Mouse (Mus musculus) hindbrain, embryonic 10.5 days (tissue): ENCODE data around the gene Ebf3. TPM values are rescaled to one million over a fixed set of nuclear protein-coding genes. Genes with fewer than 3 reads are reported as not detected.

Experiments
- DNase-seq: peaks from one replicate; pipeline ENCODE4 v3.0.0-alpha.2; 2017; ENCODE audit warnings: low spot score
- H3K27ac ChIP-seq: fragments of 300-500 bp; sonication (generic); 2 replicates; pipeline ENCODE4 v1.5.1; 2016; ENCODE audit warnings: mild to moderate bottlenecking, moderate library complexity
- H3K27me3 ChIP-seq: fragments of 300-500 bp; sonication (generic); 2 replicates; pipeline ENCODE4 v1.6.1; 2016; ENCODE audit warnings: mild to moderate bottlenecking; ENCODE audit not compliant: poor library complexity, insufficient read depth, severe bottlenecking
- H3K36me3 ChIP-seq: fragments of 300-500 bp; sonication (generic); 2 replicates; pipeline ENCODE4 v1.6.1; 2016; ENCODE audit warnings: mild to moderate bottlenecking, moderate library complexity
- H3K4me1 ChIP-seq: fragments of 300-500 bp; sonication (generic); replicated peaks from 2 replicates; pipeline ENCODE4 v1.6.1; 2016; ENCODE audit warnings: mild to moderate bottlenecking
- H3K4me3 ChIP-seq: fragments of 300-500 bp; sonication (generic); 2 replicates; pipeline ENCODE4 v1.5.1; 2016; ENCODE audit warnings: mild to moderate bottlenecking, moderate library complexity
- H3K9me3 ChIP-seq: fragments of 300-500 bp; sonication (generic); 2 replicates; pipeline ENCODE4 v1.6.1; 2016; ENCODE audit warnings: mild to moderate bottlenecking, moderate library complexity
- WGBS: fragments of 180-500 bp; shearing (Covaris S2); methylation state at CpG from one replicate; pipeline ENCODE4 v1.1.7; 2016; 5-methylcytosine and 5-hydroxymethylcytosine counted together
- polyA plus RNA-seq: library from polyadenylated mRNA; unstranded; fragments of >200 nt; fragmentation: Nextera tagmentation; extraction: Ambion mirVana; gene quantifications from 2 replicates; pipeline ENCODE4 v1.2.1, GENCODE M21; 2016

Gene Ebf3
- polyA plus RNA-seq, 1 experiment from 2014 or later: 7.4 TPM

GRCm38 (mm10) chr7:137297131-137297530 lies 17.1 kb downstream of the Ebf3 start:
- H3K4me3 ChIP-seq: no peak overlapping the region
- peaks cover 34% of the 10 kb centered on the region for H3K27me3 ChIP-seq
- H3K9me3 ChIP-seq: no peaks in the 10 kb centered on the region
- 54% methylated on average over 7 of the region's 7 CpGs for WGBS
- no peak overlapping the region for H3K27ac ChIP-seq
- peaks cover 14% of the 10 kb centered on the region; the same call in 1 of the 2 replicates for H3K36me3 ChIP-seq
- H3K4me1 ChIP-seq: peaks cover 82% of the 10 kb centered on the region
- no peak for DNase-seq

DNA sequence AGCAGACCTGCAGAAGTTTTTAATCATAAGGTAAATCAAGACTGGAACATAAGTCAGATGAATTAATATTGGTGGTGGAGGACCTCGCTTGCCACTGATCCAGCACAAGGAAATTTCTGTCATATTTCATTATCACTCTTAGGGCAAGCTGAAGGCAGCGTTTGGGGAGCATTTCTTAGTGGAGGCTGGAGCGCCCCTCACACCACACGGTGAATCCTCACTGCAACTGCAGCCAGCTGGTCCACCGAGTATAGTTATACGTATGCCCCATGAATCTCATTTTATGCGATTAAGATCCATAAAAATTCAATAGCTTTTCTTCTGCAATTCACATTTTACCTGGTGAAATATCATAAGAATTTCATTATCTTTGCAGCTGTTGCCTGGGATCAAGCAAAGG lies 18.6 kb downstream of the Ebf3 start:
- peaks cover 81% of the 10 kb centered on the region for H3K4me1 ChIP-seq
- no peak for DNase-seq
- peaks cover 20% of the 10 kb centered on the region for H3K27me3 ChIP-seq
- H3K9me3 ChIP-seq: no peaks in the 10 kb centered on the region
- H3K36me3 ChIP-seq: peaks cover 14% of the 10 kb centered on the region; the same call in 1 of the 2 replicates
- no peak overlapping the region for H3K4me3 ChIP-seq
- 77% methylated on average over 7 of the region's 7 CpGs for WGBS
- H3K27ac ChIP-seq: no peak overlapping the region

DNA sequence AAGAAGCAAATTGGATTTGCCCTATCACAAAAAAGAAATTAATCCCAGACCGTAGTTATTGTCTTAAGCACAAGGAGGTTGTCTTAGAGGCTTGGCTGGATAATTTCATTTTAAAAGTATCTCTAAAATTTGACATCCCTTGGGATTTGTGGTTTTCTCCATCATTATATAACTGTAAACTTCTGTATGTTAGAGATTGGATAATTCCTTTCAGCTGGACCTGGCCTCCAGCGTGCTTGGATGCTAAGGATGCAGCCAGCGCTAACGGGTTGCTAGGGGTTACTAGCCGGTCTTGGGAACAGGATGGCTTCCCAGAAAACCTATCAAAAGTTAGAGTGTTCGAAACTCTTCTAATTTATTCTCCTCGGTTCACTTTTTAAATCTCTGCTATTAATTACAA lies 19.8 kb downstream of the Ebf3 start:
- H3K36me3 ChIP-seq: 0 out of 2 replicates have a peak, but pooled peaks cover 2% of the 10 kb centered on the region
- peaks cover 8% of the 10 kb centered on the region for H3K27me3 ChIP-seq
- no peak overlapping the region for H3K4me3 ChIP-seq
- H3K4me1 ChIP-seq: peaks cover 78% of the 10 kb centered on the region
- H3K9me3 ChIP-seq: no peaks in the 10 kb centered on the region
- no peak overlapping the region; the same call in 1 of the 2 replicates for H3K27ac ChIP-seq
- no peak for DNase-seq
- WGBS: 75% methylated on average over 7 of the region's 7 CpGs

DNA sequence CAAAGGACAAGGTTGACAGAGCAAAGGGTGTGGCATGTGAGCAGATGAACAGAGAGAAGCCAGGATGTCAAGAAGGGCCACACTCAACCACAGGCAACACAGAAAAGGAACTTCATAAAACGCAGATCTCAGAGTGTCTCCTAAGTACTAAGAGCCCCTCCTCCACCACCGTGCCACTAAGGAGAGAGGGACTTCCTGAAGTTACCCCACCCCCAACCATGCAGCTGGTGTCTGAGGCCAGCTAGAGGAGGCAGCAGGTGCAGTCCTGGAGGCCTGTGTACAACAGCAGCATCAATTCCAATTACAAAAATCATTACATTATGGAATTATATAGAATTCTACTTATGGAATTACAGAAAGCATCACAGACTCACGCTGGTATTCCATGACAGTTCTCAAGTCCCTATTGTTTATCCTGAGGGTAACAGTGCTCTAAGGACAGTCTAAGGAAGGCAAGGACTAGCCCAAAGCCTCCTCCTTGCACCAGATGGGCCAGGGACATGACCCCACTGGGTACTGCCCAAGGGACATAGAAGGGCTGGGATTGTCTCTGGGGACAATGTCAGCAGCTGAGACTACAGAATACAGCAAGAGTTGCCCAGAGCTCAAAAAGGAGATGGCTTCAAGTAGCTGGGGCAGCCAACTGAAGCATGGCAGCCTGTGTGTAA lies 24.8 kb downstream of the Ebf3 start:
- H3K4me3 ChIP-seq: no peak overlapping the region
- H3K27me3 ChIP-seq: no peaks in the 10 kb centered on the region
- no peaks in the 10 kb centered on the region for H3K9me3 ChIP-seq
- no peak for DNase-seq
- H3K36me3 ChIP-seq: no peaks in the 10 kb centered on the region
- WGBS: 62% methylated on average over 3 of the region's 3 CpGs
- H3K27ac ChIP-seq: no peak overlapping the region
- peaks cover 69% of the 10 kb centered on the region for H3K4me1 ChIP-seq

DNA sequence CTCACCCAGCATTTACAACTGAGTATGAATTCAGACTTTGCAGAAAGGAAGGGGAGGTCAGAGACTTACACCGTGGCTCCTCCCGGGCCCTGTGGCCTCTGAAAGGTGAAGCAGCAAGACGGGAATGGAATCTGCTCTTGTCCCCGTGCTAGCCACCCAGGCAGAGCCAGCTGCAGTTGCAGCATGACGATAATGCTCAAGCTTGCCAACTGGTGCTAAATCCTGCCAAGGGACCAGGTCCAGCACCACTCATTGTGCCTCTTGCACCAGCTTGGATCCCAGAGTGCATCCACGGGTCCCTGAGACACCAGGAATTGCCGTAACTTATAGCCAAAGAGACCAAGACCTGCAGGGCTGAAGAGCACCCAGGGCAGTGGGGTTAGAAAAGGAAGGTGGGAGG lies 36.1 kb downstream of the Ebf3 start:
- peaks cover 44% of the 10 kb centered on the region for H3K4me1 ChIP-seq
- DNase-seq: no peak
- no peaks in the 10 kb centered on the region for H3K27me3 ChIP-seq
- H3K4me3 ChIP-seq: no peak overlapping the region
- H3K36me3 ChIP-seq: peaks cover 12% of the 10 kb centered on the region; the same call in 1 of the 2 replicates
- 84% methylated on average over 7 of the region's 7 CpGs for WGBS
- no peak overlapping the region for H3K27ac ChIP-seq
- no peaks in the 10 kb centered on the region for H3K9me3 ChIP-seq

GRCm38 (mm10) chr7:137277713-137278112 lies 36.5 kb downstream of the Ebf3 start:
- Histone ChIP-seq H3K4me3 (no peak overlapping the region), H3K27ac (no peak overlapping the region), H3K4me1 (peaks cover 49% of the 10 kb centered on the region), H3K36me3 (peaks cover 12% of the 10 kb centered on the region; the same call in 1 of the 2 replicates), H3K27me3 (no peaks in the 10 kb centered on the region), H3K9me3 (no peaks in the 10 kb centered on the region)
- WGBS: 77% methylated on average over 5 of the region's 5 CpGs
- no peak for DNase-seq

DNA sequence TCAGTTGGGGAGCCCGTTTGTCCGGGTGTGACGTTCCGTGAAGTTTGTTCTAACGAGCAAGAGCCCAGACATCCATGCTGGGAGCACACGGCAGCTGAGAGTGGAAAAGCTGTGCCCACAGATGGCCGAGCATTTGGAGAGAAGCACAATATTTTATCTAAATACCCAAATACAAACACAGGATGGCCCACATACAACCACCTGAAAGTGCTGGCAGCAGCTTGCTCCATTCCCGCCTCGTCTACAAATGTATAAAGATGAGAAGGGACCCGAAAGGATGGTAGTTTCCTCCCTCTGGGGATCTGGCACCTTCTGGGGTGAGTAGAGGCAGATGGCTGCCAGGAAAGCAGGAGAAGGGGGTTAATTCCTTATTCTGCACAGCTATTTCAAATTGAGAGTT lies 42.0 kb downstream of the Ebf3 start:
- Histone ChIP-seq H3K36me3 (no peaks in the 10 kb centered on the region; the same call in 1 of the 2 replicates), H3K27ac (no peak overlapping the region), H3K4me1 (peaks cover 73% of the 10 kb centered on the region), H3K27me3 (0 out of 2 replicates have a peak, but pooled peaks cover 9% of the 10 kb centered on the region), H3K9me3 (no peaks in the 10 kb centered on the region), H3K4me3 (no peak overlapping the region)
- no peak for DNase-seq
- WGBS: 87% methylated on average over 10 of the region's 10 CpGs

DNA sequence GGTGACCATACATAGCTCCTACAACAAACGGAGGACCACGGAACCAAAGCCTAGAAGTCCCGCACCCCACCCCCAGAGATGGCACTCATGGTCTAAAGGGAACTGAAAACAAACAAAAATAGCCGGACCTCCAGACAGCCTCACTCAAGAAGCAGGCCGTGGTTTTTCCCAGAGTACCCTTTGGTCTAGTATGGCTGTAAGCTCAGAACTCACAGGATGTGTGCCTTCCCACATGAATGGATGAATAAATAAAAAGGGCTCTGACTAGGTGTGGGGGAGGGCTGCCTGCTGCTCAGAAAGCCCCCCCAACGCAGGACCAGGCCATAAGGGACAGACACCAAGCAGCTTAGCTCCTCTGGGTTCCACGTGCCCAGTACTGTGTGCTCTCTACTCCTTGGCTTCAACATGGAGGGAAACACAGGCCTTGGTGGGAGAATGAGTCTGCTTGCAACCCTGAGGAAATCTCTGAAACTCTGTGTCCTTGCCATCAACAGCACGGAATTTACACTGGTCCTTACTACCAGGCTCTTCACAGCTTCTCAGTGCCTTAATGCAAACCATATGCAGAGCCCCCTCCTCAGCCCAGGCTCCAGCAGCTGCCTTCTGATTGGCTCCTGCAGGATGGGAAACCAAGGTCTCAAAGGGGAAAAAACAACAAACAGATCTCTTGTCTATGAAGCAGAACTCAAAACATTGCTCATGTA lies 45.6 kb downstream of the Ebf3 start:
- peaks cover 22% of the 10 kb centered on the region for H3K27me3 ChIP-seq
- DNase-seq: peak; percentile 58
- H3K27ac ChIP-seq: peak overlapping the region; percentile 76
- H3K36me3 ChIP-seq: no peaks in the 10 kb centered on the region
- peaks cover 89% of the 10 kb centered on the region for H3K4me1 ChIP-seq
- 63% methylated on average over 8 of the region's 8 CpGs for WGBS
- H3K4me3 ChIP-seq: no peak overlapping the region
- no peaks in the 10 kb centered on the region for H3K9me3 ChIP-seq

- H3K4me1 ChIP-seq: peaks cover 87% of the 10 kb centered on the region
These were observed 46.8 kb downstream of the Ebf3 start for GRCm38 (mm10) chr7:137267441-137267840.

GRCm38 (mm10) chr7:137266575-137266974 lies 47.7 kb downstream of the Ebf3 start:
- peak; percentile 65 for DNase-seq
- Histone ChIP-seq H3K4me1 (peaks cover 82% of the 10 kb centered on the region), H3K4me3 (peak overlapping the region; percentile 22; the same call in 1 of the 2 replicates), H3K27me3 (peaks cover 22% of the 10 kb centered on the region), H3K9me3 (no peaks in the 10 kb centered on the region), H3K27ac (peak overlapping the region; percentile 64), H3K36me3 (no peaks in the 10 kb centered on the region)
- 9% methylated on average over 17 of the region's 17 CpGs for WGBS

More at GRCm38 (mm10) chr7:137267441-137267840, 46.8 kb downstream of the Ebf3 start:
- 66% methylated on average over 9 of the region's 9 CpGs for WGBS
- Histone ChIP-seq H3K9me3 (no peaks in the 10 kb centered on the region), H3K4me3 (no peak overlapping the region), H3K27ac (peak overlapping the region; percentile 24), H3K36me3 (no peaks in the 10 kb centered on the region), H3K27me3 (peaks cover 22% of the 10 kb centered on the region)
- no peak for DNase-seq

GRCm38 (mm10) chr7:137262330-137262729 lies 51.9 kb downstream of the Ebf3 start:
- H3K36me3 ChIP-seq: no peaks in the 10 kb centered on the region
- H3K4me1 ChIP-seq: peaks cover 64% of the 10 kb centered on the region
- peaks cover 15% of the 10 kb centered on the region for H3K27me3 ChIP-seq
- H3K27ac ChIP-seq: no peak overlapping the region
- 91% methylated on average over 8 of the region's 8 CpGs for WGBS
- no peak for DNase-seq
- no peaks in the 10 kb centered on the region for H3K9me3 ChIP-seq
- no peak overlapping the region for H3K4me3 ChIP-seq

- no peak overlapping the region for H3K4me3 ChIP-seq
- H3K36me3 ChIP-seq: no peaks in the 10 kb centered on the region
- 27% methylated on average over 11 of the region's 11 CpGs for WGBS
- peaks cover 42% of the 10 kb centered on the region for H3K27me3 ChIP-seq
- peak; percentile 85 for DNase-seq
- H3K9me3 ChIP-seq: no peaks in the 10 kb centered on the region
- H3K27ac ChIP-seq: peak overlapping the region; percentile 29; the same call in 1 of the 2 replicates
- peaks cover 87% of the 10 kb centered on the region for H3K4me1 ChIP-seq
These were observed 67.9 kb downstream of the Ebf3 start for GRCm38 (mm10) chr7:137246213-137246872.

GRCm38 (mm10) chr7:137244839-137245238 lies 69.4 kb downstream of the Ebf3 start:
- Histone ChIP-seq H3K4me3 (no peak overlapping the region), H3K27me3 (peaks cover 27% of the 10 kb centered on the region), H3K36me3 (no peaks in the 10 kb centered on the region), H3K27ac (peak overlapping the region; percentile 75), H3K4me1 (peaks cover 85% of the 10 kb centered on the region), H3K9me3 (no peaks in the 10 kb centered on the region)
- WGBS: 72% methylated on average over 7 of the region's 7 CpGs
- DNase-seq: no peak
